Mouse (Mus musculus): ENCODE measurements around the gene Grap2.

Gene Grap2

DNA sequence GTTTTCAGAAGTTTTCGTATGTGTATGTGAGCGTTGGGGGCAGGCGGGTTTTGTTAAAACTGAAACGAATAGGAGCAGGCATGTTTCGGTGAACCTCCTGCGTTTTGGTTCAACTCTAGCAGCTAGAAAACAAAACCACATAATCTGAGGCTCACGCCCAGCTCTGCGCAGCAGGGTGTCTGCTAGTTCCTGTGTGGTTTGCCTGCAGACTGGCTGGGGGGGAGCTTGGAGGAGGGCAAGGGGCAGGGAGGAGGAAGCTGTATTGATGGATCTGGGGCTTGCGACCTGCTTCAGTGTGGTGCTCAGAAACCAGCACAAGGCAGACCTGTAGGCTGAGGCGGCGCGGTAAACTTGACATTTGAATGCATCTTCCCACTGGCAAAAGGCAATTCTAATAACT, at the start of gene Grap2:
Gene Grap2, plus strand, starts transcription at position 304 of the 400 bp plus-strand sequence.
- peak; percentile 97 for DNase-seq (ENCODE audit: low spot score)

DNA sequence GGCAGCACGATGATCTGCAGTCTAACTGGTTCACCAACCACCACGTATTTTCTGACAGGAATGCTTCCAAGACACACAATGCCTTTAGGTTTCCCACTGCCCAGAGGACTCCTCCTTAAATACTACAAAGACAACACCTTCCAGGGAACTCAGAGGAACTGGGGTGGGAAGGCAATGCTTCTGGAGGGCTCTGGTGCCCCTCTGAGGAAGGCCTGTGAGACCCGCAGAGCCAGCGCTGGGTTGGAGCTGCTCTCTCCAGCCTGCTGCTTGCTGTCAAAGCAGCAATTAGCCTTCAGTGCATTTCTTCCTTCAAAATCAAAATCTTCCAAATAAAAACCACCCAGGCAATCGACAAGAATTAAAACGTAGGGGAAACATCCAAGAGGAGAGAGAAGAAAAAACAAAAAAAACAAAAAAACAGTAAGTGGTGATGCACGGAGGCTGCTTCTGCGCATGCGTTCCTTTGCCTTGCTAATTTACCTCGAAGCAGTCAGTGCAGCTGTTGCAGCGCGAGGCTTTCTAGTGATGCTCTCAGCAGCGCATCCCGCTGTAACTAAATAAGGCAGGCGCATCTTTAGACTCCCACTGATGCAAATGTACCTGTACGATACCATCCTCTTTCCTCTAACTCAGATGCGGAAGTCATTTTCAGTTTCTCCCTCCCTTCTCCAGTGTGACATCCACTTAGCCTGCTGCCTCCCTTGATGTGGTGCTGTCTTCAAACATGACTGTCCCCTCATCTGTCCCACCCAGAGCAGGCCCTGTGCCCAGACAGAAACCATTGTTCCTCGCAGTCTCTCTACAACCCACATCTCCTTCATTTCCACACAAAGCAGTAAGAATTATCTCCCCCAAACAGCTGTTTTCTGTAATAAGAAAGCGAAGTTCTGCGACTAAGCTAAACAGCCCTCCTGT, 42.2 kb upstream of the Grap2 start:
- peak; percentile 26 for DNase-seq (ENCODE audit: low spot score)

DNA sequence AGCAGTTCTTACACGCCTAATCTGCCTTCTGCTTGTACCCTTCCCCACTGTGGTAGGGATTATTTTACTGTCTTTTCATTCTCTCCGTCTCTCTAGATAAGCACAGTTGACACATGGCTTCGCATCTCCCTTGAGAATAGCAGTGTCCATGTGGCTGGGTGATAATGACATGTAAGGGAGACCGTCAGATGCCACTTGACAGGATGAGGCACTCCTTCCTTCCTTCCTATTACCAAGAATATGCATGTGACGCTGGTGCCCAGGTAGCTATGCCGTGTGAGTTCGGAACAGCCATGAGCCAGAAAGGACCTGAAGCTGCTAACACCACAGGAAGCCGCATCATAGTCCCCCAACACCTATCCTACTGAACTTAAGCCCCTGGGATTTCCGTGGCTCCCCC, 41.4 kb upstream of the Grap2 start:
- DNase-seq (ENCODE audit: low spot score), result peak; percentile 47

DNA sequence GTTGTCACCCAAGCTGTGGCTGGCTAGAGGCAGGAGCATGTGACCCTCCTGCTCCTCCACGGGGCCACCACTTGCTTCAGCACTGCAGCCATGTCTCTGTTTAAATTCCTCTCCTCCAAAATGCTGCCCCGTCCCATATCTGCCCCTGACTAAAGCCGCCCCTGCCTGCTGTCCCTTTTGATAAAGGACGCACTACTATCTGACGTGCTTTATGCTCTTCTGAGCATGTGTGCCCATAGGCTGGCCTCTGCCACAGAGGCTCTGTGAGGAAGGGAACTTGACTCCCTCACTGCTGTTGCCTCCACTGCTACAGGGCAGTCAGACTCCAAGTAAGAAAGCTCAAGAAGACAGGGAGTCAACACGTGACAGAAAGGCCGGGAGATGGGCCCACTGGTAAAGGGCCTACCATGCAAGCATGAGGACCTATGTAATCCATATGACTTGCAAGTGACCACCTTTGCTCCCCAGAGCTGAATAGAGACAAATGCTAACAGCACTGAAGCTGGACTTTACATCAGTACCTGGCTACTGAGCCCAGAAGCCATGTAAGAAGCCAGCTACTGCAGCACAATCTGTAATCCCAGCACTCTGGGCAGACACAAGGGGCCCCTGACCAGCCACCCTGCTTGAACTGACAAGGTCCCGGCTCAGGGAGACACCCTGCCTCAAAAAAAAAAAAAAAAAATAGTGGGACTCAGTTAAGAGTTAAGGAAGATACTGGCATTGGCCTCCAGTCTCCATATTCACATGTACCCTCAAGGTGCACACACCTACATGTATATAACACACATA, 39.9 kb upstream of the Grap2 start:
- DNase-seq (ENCODE audit: low spot score), result no peak

DNA sequence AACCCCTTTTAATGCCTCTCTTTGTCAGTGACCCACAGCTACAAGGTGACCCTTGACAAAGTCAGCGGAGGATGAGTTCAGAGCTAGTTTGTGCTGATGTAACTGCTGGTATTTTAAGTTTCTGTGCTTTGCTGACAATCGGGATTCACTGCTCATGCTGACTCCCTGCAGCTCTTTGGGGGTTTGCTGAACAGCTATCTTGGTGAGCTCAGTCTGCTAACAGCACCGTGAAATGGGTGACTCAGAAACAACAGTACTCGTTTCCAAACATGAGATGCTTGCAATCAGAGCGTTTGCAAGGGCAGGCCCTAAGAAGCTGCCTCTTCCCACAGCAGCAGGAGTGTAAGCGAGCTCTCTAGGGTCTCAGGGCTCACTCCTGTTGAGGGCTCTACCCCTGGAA, 39.1 kb upstream of the Grap2 start:
- no peak for DNase-seq (ENCODE audit: low spot score)

DNA sequence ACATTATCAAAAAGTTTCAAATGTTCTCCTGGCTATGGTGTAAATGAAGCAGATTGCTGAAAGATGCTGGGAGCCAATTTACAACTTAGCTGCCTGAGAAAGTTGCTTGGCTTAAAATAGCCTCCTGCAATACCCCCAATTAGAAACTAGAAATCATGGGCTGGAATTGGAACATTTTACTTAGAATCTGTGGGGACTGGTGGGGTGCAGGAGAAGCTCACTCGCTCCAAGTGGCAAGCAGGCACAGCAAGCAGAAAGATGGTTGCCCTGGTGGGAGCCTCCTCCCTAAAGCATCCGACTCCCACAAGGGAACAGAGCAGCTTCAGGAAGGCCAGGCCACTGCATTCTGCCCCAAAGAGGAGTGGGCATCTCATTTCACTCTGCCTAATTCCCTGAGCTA, 36.3 kb upstream of the Grap2 start:
- DNase-seq (ENCODE audit: low spot score), result no peak

DNA sequence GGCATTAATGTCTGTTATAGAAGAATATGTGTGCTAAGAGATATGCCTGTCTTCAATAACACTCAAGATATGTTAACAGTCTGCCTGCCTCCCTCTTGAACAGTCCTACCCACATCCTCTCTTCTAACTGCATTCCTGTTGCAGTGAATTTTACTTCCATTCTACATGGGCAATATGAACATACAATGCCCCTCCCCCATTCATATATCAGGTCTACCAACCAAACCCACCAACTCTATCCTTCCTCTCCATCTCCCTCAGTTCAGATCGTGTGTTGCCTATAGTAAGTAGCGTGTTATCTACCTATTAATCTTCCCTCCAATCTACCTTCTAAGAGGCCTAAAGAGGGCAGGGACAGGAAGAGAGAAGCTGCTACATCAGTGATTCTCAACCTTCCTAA, 34.3 kb upstream of the Grap2 start:
- peak; percentile 60 for DNase-seq (ENCODE audit: low spot score)

DNA sequence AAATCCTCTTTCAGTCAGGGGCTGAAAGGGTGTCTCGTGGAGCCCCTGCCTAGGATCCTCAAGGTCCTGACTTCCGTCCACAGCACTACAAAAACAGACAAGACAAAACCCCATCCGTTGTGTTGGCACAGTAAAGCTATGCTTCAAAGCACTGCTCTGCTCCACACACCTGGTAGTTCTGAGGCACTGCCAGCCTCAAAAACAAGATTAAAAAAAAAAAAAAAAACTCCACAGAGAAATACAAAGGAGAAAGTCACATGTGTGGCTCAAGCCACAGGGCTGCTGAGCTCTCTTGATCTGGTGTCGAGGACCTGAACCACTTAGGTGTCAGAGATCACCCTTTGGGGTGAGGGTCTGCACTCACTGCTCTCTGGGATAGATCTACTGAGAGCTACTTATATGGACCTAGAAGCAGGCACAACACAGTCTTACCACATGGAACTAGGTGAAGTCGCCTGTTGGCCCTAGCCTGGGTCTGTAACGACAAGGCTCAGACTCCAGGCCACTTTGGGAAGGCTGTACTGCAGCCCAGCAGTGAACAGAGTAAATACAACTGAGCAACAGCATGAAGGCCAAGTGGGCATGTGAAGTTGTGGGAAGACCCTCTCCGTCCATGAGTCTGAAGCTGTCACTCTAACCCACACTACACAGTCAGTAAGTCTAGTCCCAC, 33.6 kb upstream of the Grap2 start:
- DNase-seq (ENCODE audit: low spot score), result peak; percentile 86

DNA sequence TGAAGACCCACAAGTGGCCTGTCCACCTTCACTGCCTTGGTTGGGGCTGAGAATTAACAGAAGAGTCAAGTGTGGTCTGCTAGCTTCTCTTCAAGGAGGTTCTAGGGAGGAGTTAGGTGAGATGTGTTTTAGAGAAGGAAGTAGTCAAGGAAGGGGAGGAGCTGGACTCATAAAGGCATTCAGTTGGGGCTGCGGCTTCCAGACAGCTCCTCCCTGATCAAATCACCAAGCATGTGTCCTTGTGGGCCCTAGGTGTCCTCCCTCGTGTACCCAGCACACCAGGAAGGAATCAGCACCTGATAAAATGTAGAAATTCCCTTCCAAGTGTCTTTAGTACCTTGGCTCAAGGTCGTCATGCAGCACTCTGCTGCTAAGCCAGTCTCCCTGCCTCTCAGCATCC, 28.3 kb upstream of the Grap2 start:
- peak; percentile 71 for DNase-seq (ENCODE audit: low spot score)

DNA sequence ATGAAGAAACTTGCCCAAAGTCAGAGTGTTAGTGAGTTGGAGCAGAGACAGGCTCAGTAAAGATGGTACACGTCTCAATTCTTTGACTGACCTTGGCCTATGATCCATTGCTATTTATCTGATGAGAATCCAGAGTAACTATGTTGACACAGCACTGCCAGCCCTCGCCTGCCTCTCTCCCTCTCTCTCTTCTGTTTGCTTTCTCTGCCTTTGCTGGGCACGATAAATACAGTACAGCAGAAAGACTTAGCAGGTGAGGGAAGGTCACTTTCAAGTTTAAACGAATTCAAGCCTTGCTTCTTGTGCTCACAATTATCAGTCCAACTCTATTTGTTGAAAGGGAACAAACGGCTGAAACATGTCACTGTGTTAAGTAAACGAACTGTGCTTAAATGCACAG, 27.0 kb upstream of the Grap2 start:
- DNase-seq (ENCODE audit: low spot score), result no peak

DNA sequence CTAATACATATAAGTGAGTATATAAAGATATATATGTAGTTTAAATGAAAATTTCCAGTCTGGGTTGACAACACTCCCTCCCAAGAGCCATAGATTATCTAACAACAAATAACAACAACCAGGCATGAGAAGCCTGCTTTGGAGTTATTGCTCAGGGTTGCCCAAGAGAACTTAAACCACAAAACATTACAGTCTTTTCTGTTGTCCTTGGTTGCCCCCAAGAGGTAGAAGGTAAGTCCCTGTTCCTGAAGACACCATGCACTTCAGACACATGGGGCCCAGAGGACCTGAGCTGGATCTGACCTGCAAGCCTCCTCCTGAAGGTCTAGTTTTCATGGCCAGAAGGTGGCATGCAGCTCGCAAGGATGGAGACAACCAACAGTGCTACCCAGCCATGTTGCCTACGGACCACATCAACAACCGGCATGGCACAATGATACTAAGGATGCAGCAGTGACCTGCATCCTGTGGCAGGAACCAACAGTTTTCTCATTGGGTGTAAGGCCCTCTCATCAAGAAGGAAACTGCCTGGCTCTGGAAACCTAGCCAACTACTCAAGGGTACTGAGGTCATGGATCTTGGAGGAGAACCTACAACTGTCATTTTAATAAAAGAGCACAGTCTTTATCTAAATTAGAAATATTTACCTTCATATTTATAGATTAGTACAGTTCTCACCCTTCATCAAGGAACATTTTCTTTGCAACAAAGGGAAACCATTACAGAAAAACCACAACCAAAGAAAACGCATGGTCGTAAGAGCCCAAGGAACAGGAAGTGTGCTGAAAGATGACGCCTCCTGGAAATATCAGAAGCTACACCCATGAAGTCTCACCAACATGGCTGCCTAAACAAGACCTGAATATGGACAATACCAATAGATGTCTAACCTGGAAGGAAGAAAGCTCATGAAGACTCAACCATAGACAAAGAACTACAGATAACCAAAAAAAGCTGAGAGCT, 17.3 kb upstream of the Grap2 start:
- peak; percentile 72 for DNase-seq (ENCODE audit: low spot score)

DNA sequence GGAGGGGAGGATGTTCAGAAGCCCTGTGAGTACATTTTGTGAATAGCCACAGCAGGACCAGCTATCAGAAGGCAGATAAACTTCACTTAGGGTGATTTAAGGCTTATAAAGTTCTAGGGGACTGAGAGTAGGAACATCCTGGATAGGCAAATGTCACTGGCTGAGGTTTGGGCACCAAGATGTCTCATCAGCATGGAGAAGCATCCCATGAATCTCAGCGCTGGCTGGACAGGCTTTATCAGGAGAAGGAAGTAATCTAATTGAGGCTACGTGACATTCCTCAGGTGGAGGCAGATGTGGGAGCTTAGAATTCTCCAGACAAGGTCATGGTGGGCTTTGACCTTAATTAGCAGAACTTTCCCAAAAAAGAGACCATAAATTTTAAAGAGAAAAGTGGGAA, 16.4 kb upstream of the Grap2 start:
- no peak for DNase-seq (ENCODE audit: low spot score)

DNA sequence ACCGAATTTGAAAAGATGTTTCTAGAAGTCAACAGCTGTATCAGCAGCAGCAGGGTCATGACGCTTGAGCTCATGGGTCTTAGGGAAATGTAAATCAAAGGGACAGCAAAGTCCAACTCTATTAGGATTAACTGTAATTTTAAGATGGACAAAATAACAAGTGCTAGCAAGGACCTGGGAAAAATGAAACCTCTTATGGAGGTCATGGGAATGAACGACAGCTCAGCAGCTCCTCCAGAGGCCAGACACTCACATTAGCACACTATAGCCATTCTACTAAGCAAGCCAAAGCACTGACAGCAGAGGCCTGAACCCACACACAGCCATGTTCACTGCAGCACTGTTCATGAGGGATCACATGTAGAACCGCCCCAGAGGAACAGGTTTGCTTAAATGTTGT, 14.6 kb upstream of the Grap2 start:
- no peak for DNase-seq (ENCODE audit: low spot score)

DNA sequence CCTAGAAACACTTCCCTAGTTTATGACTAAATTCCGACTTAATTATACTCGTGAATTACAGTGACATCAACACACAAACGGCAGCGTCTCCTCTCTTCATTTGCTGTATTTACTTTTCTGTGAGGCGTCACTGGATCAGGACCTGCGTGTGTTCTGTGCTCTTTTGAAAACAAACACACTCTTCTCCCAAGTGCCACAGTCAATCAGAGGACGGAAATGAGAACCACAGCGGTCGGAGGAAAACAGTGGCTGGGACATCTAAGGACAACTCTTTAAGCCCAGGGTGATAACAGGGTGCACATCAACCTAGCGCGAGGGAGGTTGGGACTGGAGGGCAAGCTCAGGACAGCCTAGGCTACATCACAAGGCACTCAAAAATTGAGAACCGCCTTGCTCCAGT, 12.9 kb upstream of the Grap2 start:
- DNase-seq (ENCODE audit: low spot score), result peak; percentile 84

DNA sequence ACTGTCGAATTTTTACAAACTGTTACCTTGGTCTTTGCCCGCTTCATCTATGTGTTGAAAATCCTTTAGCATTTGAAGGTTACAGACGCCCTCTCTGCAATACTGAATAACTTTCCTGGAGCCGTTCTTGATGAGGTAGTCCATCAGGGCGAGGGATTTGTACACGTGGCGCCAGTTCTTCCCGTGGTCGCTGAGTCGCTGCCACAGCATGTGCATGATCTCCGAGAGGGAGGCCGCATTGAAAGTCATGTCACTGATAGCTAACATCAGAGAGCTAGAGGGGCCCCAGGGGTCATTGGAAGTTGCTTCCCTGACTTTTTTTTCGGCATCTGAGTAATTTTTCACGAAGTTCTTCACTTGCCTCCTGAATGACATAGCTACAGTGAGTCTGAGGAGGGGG, 12.4 kb upstream of the Grap2 start:
- DNase-seq (ENCODE audit: low spot score), result peak; percentile 31

DNA sequence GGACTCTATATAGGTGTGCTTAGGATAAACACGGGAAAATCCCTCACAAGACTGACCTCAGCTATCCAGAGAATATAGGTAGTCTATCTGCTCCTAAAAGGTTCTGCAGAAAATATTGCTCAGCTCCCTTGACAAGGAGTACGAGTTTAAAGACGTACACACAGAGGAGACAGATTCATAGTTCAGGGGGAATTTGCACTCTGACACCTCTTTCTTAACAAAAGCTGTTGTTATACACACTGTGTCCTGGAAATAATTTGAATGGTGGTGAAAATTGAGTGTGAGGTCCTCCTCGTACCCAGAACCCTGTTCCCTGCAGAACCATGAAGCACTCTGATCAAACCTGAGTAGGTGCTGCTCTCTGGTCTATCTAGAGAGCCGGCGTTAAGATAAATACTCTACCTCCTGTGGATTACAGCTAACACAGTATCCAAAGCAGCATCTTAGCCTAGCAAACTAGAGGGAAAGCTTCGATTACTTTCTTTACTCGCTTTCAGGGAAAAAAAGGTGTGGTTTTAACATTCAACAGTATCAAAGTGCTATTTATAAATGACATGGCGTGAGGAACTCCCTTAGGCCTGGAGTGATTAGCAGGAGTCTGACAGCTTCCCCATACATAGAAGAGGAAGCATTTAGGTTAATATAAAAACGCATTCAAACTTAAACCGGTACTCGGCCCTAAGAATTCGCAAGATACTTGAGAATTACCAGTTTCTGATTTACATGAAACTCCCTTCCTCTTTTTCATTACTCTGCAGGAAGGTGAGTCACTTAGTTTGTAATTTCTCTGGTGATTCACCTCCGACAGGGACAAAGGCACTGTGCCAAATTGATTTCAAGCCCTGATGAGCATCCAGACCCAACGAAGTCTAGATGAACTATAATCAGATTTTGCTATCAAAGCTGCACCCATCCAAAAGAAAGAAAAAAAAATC, 11.5 kb upstream of the Grap2 start:
- no peak for DNase-seq (ENCODE audit: low spot score)

DNA sequence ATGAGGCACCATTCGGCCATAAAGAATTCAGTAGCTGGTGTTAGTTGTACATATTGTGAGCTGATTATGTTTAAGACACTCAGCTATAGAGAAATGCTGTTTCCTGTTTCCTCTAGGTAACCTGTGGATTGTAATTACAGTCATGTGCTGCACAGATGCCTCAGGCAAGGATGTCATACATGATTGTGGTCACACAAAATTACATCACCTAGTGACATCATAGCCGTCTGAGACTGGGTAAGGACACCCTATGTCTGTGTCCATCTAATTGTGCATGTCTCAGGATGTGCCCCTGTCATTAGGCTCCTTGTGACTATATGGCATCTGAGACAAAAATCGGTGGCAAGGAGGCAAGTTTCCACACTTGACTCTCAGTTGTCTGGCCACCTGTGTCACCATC, 9.9 kb upstream of the Grap2 start:
- DNase-seq (ENCODE audit: low spot score), result peak; percentile 79

DNA sequence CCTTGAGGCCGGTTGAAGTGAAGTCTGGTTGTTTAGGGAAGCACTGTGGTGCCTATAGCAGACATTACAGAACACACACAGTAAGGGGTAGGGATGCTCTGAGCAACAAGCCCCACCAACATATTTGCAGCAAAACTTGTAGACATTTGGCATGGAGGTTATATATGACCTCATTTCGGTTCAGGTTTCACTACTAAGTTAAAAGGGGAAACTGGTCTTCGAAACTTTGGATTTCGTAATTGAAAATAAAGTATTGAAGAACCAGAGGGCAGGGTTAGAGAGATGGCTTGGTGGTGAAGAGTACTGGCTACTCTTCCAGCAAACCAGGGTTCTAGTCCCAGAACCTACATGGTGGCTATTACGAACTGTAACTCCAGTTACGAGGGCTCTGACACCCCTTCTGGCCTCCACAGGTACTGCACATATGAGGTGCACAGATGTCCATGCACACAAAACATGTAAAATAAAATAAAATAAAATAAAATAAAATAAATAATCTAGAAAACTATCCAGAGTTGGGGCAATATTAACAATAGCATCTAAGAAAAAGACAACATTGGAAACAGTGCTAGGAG, 8.7 kb upstream of the Grap2 start:
- DNase-seq (ENCODE audit: low spot score), result no peak

DNA sequence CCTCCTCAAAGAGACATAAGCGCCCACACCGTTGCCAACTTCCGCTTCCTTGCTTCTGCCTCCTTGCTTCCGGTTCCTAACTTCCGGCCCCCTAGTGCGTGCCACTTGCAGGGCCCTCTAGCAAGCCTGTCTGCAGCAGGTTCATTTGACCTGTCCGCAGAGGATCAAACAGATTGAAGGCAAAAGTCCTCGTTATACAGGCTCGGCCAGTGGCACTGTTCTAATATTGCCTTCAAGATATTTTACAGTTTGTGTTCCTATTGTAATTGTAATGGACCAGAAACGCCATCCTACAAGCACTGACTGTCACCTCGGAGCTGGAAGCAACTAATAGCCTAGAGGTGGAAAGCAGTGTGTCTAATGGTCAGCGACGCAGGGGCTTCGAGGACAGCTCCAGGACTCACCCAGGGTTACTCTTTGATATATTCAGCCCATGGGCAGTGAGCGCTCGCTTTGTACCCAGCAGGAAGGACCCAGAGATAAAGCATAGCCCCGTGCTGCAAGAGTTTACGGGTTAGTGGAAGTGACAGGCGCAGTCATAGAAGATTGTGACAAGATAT, 7.2 kb upstream of the Grap2 start, which contains the start of gene Enthd1:
Gene Enthd1, minus strand, starts transcription at position 51 of the 560 bp plus-strand sequence.
- no peak for DNase-seq (ENCODE audit: low spot score)

DNA sequence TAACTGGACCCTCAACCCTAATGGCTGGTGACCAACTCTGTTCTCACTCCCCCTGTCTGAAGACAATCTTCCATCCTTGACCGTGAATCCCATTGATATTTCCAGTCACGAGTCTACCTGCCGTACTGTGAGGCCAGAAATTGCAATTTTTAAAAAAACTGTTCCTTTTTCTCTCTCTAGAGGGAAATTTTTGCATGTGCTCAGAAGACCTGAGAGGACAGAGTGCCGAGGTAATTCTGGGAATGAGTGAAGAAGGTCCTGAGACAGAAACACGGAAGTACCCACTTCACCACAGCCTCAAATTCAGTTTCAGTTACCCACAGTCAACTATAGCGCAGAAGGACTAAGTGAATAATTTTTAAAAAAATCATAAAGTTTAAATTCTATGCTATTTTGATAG, 5.7 kb upstream of the Grap2 start:
- DNase-seq (ENCODE audit: low spot score), result no peak

Measured in T-cell, adult 2 months (primary cell).